In the genomic region with DNA sequence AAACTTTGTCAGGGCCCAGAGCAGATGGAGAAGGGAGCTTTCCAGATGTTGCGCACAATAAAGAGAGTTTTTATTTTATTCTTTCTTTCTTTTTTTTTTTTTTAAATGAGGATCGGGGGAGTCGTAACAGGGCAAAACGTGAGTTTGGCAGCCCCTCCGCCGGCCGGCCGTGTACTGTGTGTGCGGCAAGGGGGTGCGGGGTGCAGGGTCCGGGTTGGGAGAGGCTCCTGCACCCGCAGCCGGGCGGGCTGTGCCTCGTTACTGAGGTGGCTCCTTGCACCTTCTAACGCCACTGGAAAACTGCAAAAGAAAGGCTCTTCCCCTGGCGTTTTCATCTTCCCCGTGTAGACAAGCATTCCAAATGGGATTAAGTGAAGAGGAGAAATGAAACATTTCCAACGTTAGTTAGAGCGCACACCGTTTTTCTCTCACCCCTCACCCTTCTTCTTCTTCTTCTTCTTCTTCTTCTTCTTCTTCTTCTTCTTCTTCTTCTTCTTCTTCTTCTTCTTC, we compare ENCODE assay signal across 9 mouse cellular contexts. TPM values are rescaled to one million over a fixed set of nuclear protein-coding genes. Genes with fewer than 3 reads are reported as not detected.
DNase-seq lines count a peak whose midpoint lies in the region; ATAC-seq lines count a peak whose summit lies in the region.
"Had no signal": no experiment of that assay in that cellular context is flagged by ENCODE, and none has a peak within 500 bp of the region (broad histone marks: within the 10 kb centered on the region; RNA-seq: fewer than 3 reads in every experiment).

No protein-coding gene starts in this region.

- H3K4me2 ChIP-seq in heart, embryonic 15.5 days, result peak overlapping the region; percentile 74
- H3K4me2 ChIP-seq in embryonic facial prominence, embryonic 12.5 days (replicated peaks), result peak overlapping the region; percentile 57
- H3K4me2 ChIP-seq in hindbrain, embryonic 15.5 days, result peak overlapping the region; percentile 61
- peak overlapping the region; percentile 62 for H3K4me2 ChIP-seq in midbrain, embryonic 13.5 days (replicated peaks)

- H3K27me3 ChIP-seq in heart, embryonic 15.5 days, result peaks cover 11% of the 10 kb centered on the region
- H3K27me3 ChIP-seq in embryonic facial prominence, embryonic 12.5 days, result no peaks in the 10 kb centered on the region
- H3K27me3 ChIP-seq in hindbrain, embryonic 15.5 days, result 0 out of 2 replicates have a peak, but pooled peaks cover 2% of the 10 kb centered on the region
- peaks cover 3% of the 10 kb centered on the region; the same call in 1 of the 2 replicates for H3K27me3 ChIP-seq in midbrain, embryonic 13.5 days

- peak overlapping the region; percentile 49 for H3K9ac ChIP-seq in heart, embryonic 15.5 days
- peak overlapping the region; percentile 38 for H3K9ac ChIP-seq in embryonic facial prominence, embryonic 12.5 days
- H3K9ac ChIP-seq in hindbrain, embryonic 15.5 days, result no peak overlapping the region
- H3K9ac ChIP-seq in midbrain, embryonic 13.5 days (replicated peaks), result peak overlapping the region; percentile 59

- ATAC-seq in heart, embryonic 15.5 days (replicated peaks; ENCODE audit: insufficient number of reproducible peaks, insufficient read depth, low FRiP score, low read depth), result no peak
- ATAC-seq in embryonic facial prominence, embryonic 12.5 days (ENCODE audit: insufficient number of reproducible peaks, insufficient read depth, low FRiP score, low TSS enrichment), result no peak
- no peak for ATAC-seq in hindbrain, embryonic 15.5 days (ENCODE audit: low FRiP score, low read depth)
- no peak for ATAC-seq in midbrain, embryonic 13.5 days

- no peaks in the 10 kb centered on the region for H3K9me3 ChIP-seq in heart, embryonic 15.5 days (replicated peaks)
- no peaks in the 10 kb centered on the region for H3K9me3 ChIP-seq in embryonic facial prominence, embryonic 12.5 days
- H3K9me3 ChIP-seq in hindbrain, embryonic 15.5 days, result no peaks in the 10 kb centered on the region
- no peaks in the 10 kb centered on the region for H3K9me3 ChIP-seq in midbrain, embryonic 13.5 days

- WGBS in heart, embryonic 15.5 days, result 7% methylated on average over 21 of the region's 21 CpGs
- 2% methylated on average over 21 of the region's 21 CpGs for WGBS in embryonic facial prominence, embryonic 12.5 days
- 5% methylated on average over 21 of the region's 21 CpGs for WGBS in hindbrain, embryonic 15.5 days
- WGBS in midbrain, embryonic 13.5 days, result 2% methylated on average over 21 of the region's 21 CpGs

- no peaks in the 10 kb centered on the region for H3K36me3 ChIP-seq in heart, embryonic 15.5 days
- H3K36me3 ChIP-seq in embryonic facial prominence, embryonic 12.5 days, result no peaks in the 10 kb centered on the region
- no peaks in the 10 kb centered on the region for H3K36me3 ChIP-seq in hindbrain, embryonic 15.5 days
- H3K36me3 ChIP-seq in midbrain, embryonic 13.5 days, result no peaks in the 10 kb centered on the region

- no peak for DNase-seq in heart, adult 18-20 months
- no peak for DNase-seq in urinary bladder, postnatal 36 days (ENCODE audit: low spot score in 2 of 2)
- DNase-seq in gastrocnemius, postnatal 14 days, result no peak
- DNase-seq in urinary bladder, adult 2 months (ENCODE audit: low spot score), result no peak

- intact Hi-C loops in gastrocnemius, postnatal 14 days (cut with DNase I; ENCODE audit: low total_unique reads), result no loop called here

- H3K4me3 ChIP-seq in heart, embryonic 15.5 days, result peak overlapping the region; percentile 43
- H3K4me3 ChIP-seq in embryonic facial prominence, embryonic 12.5 days, result peak overlapping the region; percentile 27
- peak overlapping the region; percentile 34 for H3K4me3 ChIP-seq in hindbrain, embryonic 15.5 days
- H3K4me3 ChIP-seq in midbrain, embryonic 13.5 days (replicated peaks), result peak overlapping the region; percentile 35

- peaks cover 13% of the 10 kb centered on the region for H3K4me1 ChIP-seq in heart, embryonic 15.5 days (replicated peaks)
- peaks cover 43% of the 10 kb centered on the region for H3K4me1 ChIP-seq in embryonic facial prominence, embryonic 12.5 days
- peaks cover 31% of the 10 kb centered on the region for H3K4me1 ChIP-seq in hindbrain, embryonic 15.5 days (replicated peaks)
- H3K4me1 ChIP-seq in midbrain, embryonic 13.5 days (replicated peaks), result peaks cover 57% of the 10 kb centered on the region

- peak overlapping the region; percentile 74 for H3K27ac ChIP-seq in heart, embryonic 15.5 days
- peak overlapping the region; percentile 92 for H3K27ac ChIP-seq in embryonic facial prominence, embryonic 12.5 days
- H3K27ac ChIP-seq in hindbrain, embryonic 15.5 days (replicated peaks), result 0 out of 2 replicates have a peak overlapping the region, but pooled peaks have one; percentile 25
- H3K27ac ChIP-seq in midbrain, embryonic 13.5 days, result peak overlapping the region; percentile 83

RNA-seq across cellular contexts. Expression of a gene that starts 28.2 kb away (rescaled TPM):
- 1.7 and 2.3 TPM in 2 replicates for polyA plus RNA-seq in heart, embryonic 15.5 days (2015; fragmentation: Nextera tagmentation; extraction: Ambion mirVana)
- 1 to 10 TPM; 3.5 to 4.7 TPM for total RNA-seq in heart, adult 18-20 months (2021)
- 15.1 and 17.5 TPM in 2 replicates for polyA plus RNA-seq in embryonic facial prominence, embryonic 12.5 days (2016; fragmentation: Nextera tagmentation; extraction: Ambion mirVana)
- polyA plus RNA-seq in hindbrain, embryonic 15.5 days (2015; fragmentation: Nextera tagmentation; extraction: Ambion mirVana), result 8.9 and 9.2 TPM in 2 replicates
- 15.4 and 17.2 TPM in 2 replicates for polyA plus RNA-seq in midbrain, embryonic 13.5 days (2015; fragmentation: Nextera tagmentation; extraction: Ambion mirVana)
- 1 to 10 TPM; 8.3 to 8.5 TPM for total RNA-seq in gastrocnemius, postnatal 14 days (2021)
- polyA plus RNA-seq in urinary bladder, adult 2 months (2012; rRNA removed), result 11.3 and 12.4 TPM in 2 replicates
- total RNA-seq: MEL had no signal

Comparison
In these comparisons a context has a peak if more than half of its experiments do, and no peak if none do; other contexts are left out.
1. H3K27ac ChIP-seq: peak in every context shown above with its lines; median percentile 92 in embryonic facial prominence, embryonic 12.5 days; 83 in midbrain, embryonic 13.5 days; 74 in heart, embryonic 15.5 days; 25 in hindbrain, embryonic 15.5 days.